Mouse (Mus musculus): ENCODE data around the gene Srm. TPM values are rescaled to one million over a fixed set of nuclear protein-coding genes. Genes with fewer than 3 reads are reported as not detected.

The Srm gene
- total and polyA plus RNA-seq, 3 experiments, result 136 to 640 (median 151) TPM

- no peak for DNase-seq (ENCODE audit: extremely low read depth)
- Histone ChIP-seq H3K4me3 (replicated peaks in 1 of 3; ENCODE audit: low read depth in 2 of 3, low read length in 2 of 3, poor library complexity in 1 of 3) (no peak overlapping the region), H3K9me3 (replicated peaks; ENCODE audit: low read length) (no peaks in the 10 kb centered on the region), H3K4me2 (ENCODE audit: insufficient read depth, low read depth, poor library complexity, severe bottlenecking) (no peak overlapping the region), H3K27me3 (replicated peaks) (no peaks in the 10 kb centered on the region), H3K79me2 (replicated peaks; ENCODE audit: control insufficient read depth, extremely low read depth, insufficient read depth, poor library complexity, severe bottlenecking) (no peaks in the 10 kb centered on the region), H3K36me3 (replicated peaks in 1 of 2; ENCODE audit: control insufficient read depth in 1 of 2, insufficient read depth in 1 of 2, low read length in 1 of 2) (peaks cover 81 to 95% of the 10 kb centered on the region in 2 experiments), H3K9ac (ENCODE audit: insufficient read depth, low read depth) (no peak overlapping the region), H3K4me1 (ENCODE audit: control insufficient read depth in 1 of 2, insufficient read depth in 2 of 2) (no peaks in the 10 kb centered on the region), H3K27ac (ENCODE audit: insufficient read depth, low read depth) (no peak overlapping the region)
- no peak for TF ChIP-seq EP300 (IDR thresholded peaks at IDR 0.05; ENCODE audit: low read length)
- no peak for TF ChIP-seq MYC (IDR thresholded peaks at IDR 0.05; ENCODE audit: low read depth, low read length)
- no peak for TF ChIP-seq TBP (conservative IDR thresholded peaks at IDR 0.05; ENCODE audit: low read depth, low read length)
- no peak for TF ChIP-seq IRF4 (IDR thresholded peaks at IDR 0.05; ENCODE audit: low read depth, low read length)
- no peak for TF ChIP-seq MAFK (IDR thresholded peaks at IDR 0.05; ENCODE audit: insufficient replicate concordance, low read length)
- TF ChIP-seq ELF1 (IDR thresholded peaks at IDR 0.05; ENCODE audit: low read depth, low read length), result no peak
- no peak for TF ChIP-seq ZKSCAN1 (IDR thresholded peaks at IDR 0.05; ENCODE audit: borderline replicate concordance, low read depth, low read length)
- TF ChIP-seq JUND (conservative IDR thresholded peaks at IDR 0.05; ENCODE audit: low read depth, low read length), result no peak
- TF ChIP-seq POLR2A (IDR thresholded peaks at IDR 0.05; ENCODE audit: low read depth, low read length), result no peak
- no peak for TF ChIP-seq MEF2A (IDR thresholded peaks at IDR 0.05; ENCODE audit: borderline replicate concordance, low read depth, low read length)
- dilution Hi-C loops (cut with MboI; ENCODE audit: extremely low pct_ligation_motif_present, extremely low pct_unique_long_range_greater_than_20kb, low sequenced_read_pairs), result no loop called here
- in situ Hi-C loops (cut with MboI; ENCODE audit: low pct_ligation_motif_present, low pct_unique_long_range_greater_than_20kb, low sequenced_read_pairs), result no loop called here
Measured at GRCm38 (mm10) chr4:148570138-148570537, 21.2 kb upstream of the Srm start.

DNA sequence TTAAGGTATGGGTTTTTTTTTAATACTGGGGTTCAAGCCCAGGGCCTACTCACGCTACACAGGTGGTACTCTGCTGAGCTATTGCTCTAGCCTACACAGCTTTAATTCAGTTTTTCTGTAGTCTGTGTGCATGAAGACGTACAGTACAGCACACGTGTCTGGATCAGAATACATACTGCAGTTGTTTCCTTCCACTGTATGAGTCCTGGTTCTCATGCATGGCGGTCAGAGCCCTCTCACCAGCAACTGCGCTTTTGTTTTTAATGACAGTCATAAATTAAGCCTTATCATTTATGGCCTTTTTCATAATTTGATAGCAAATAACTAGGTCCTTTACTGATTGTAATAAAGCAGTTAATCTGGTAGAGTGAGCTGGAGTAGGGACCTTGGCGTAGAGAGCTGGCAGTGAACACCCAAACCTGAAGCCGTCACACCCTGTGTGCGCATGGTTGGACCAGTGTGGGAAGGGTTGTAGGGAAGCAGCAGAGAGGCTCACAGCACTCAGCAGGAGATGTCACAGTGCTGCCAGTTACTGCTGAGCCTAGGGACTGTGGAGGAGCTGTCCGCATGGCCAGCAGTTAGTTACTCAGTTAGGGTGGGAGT is 20.5 kb upstream of the Srm start:
- dilution Hi-C loops (cut with MboI; ENCODE audit: extremely low pct_ligation_motif_present, extremely low pct_unique_long_range_greater_than_20kb, low sequenced_read_pairs), result no loop called here
- Histone ChIP-seq H3K4me1 (ENCODE audit: control insufficient read depth in 1 of 2, insufficient read depth in 2 of 2) (no peaks in the 10 kb centered on the region), H3K9me3 (replicated peaks; ENCODE audit: low read length) (no peaks in the 10 kb centered on the region), H3K27ac (ENCODE audit: insufficient read depth, low read depth) (no peak overlapping the region), H3K9ac (ENCODE audit: insufficient read depth, low read depth) (no peak overlapping the region), H3K27me3 (replicated peaks) (no peaks in the 10 kb centered on the region), H3K4me2 (ENCODE audit: insufficient read depth, low read depth, poor library complexity, severe bottlenecking) (no peak overlapping the region), H3K79me2 (replicated peaks; ENCODE audit: control insufficient read depth, extremely low read depth, insufficient read depth, poor library complexity, severe bottlenecking) (no peaks in the 10 kb centered on the region), H3K4me3 (replicated peaks in 1 of 3; ENCODE audit: low read depth in 2 of 3, low read length in 2 of 3, poor library complexity in 1 of 3) (no peak overlapping the region), H3K36me3 (replicated peaks in 1 of 2; ENCODE audit: control insufficient read depth in 1 of 2, insufficient read depth in 1 of 2, low read length in 1 of 2) (peaks cover 82 to 96% of the 10 kb centered on the region in 2 experiments)
- no peak for DNase-seq (ENCODE audit: extremely low read depth)
- in situ Hi-C loops (cut with MboI; ENCODE audit: low pct_ligation_motif_present, low pct_unique_long_range_greater_than_20kb, low sequenced_read_pairs), result no loop called here
- TF ChIP-seq NRF1 (IDR thresholded peaks at IDR 0.05; ENCODE audit: low read depth, low read length) (no peak), SMC3 (IDR thresholded peaks at IDR 0.05; ENCODE audit: low read depth, low read length) (no peak), MAZ (IDR thresholded peaks at IDR 0.05; ENCODE audit: low read depth, low read length) (no peak), ZKSCAN1 (IDR thresholded peaks at IDR 0.05; ENCODE audit: borderline replicate concordance, low read depth, low read length) (no peak), CTCF (conservative IDR thresholded peaks at IDR 0.05 in 1 of 2, IDR thresholded peaks at IDR 0.05 in 1 of 2; ENCODE audit: low read depth in 2 of 2, low read length in 2 of 2) (no peak), ETS1 (conservative IDR thresholded peaks at IDR 0.05; ENCODE audit: low read depth, low read length) (no peak), MAX (IDR thresholded peaks at IDR 0.05; ENCODE audit: low read length) (no peak), ZMIZ1 (IDR thresholded peaks at IDR 0.05; ENCODE audit: low read depth, low read length) (no peak), MXI1 (IDR thresholded peaks at IDR 0.05; ENCODE audit: low read depth, low read length) (no peak), TCF12 (IDR thresholded peaks at IDR 0.05; ENCODE audit: low read depth, low read length) (no peak), KAT2A (IDR thresholded peaks at IDR 0.05; ENCODE audit: insufficient replicate concordance, low read length) (no peak), TBP (conservative IDR thresholded peaks at IDR 0.05; ENCODE audit: low read depth, low read length) (no peak), CHD1 (IDR thresholded peaks at IDR 0.05; ENCODE audit: low read depth, low read length) (no peak), BHLHE40 (IDR thresholded peaks at IDR 0.05; ENCODE audit: low read depth, low read length) (no peak), JUND (conservative IDR thresholded peaks at IDR 0.05; ENCODE audit: low read depth, low read length) (no peak), ELF1 (IDR thresholded peaks at IDR 0.05; ENCODE audit: low read depth, low read length) (no peak), USF1 (IDR thresholded peaks at IDR 0.05; ENCODE audit: low read depth, low read length) (no peak)

All from CH12.LX (cell line).